Mouse (Mus musculus): ENCODE measurements at regions not wholly inside any gene's neighbourhood (a gene's known extent, or its start where the extent isn't known, plus 50 kb on each side); places are given as distances from the start of the nearest gene placed in this dataset.

GRCm38 (mm10) chr11:24371963-24372362 lies 294.1 kb downstream of the Bcl11a start:
- DNase-seq (ENCODE audit: extremely low read depth, insufficient read length, low spot score), result peak; percentile 7

GRCm38 (mm10) chr11:24372616-24373015 lies 294.8 kb downstream of the Bcl11a start:
- no peak for DNase-seq (ENCODE audit: extremely low read depth, insufficient read length, low spot score)

- DNase-seq (ENCODE audit: extremely low read depth, insufficient read length, low spot score), result no peak
Measured at GRCm38 (mm10) chr11:24373301-24373700, 295.4 kb downstream of the Bcl11a start.

- no peak for DNase-seq (ENCODE audit: extremely low read depth, insufficient read length, low spot score)
Measured at GRCm38 (mm10) chr11:24377530-24377929, 299.7 kb downstream of the Bcl11a start.

GRCm38 (mm10) chr11:24390578-24390977 lies 312.7 kb downstream of the Bcl11a start:
- DNase-seq (ENCODE audit: extremely low read depth, insufficient read length, low spot score), result no peak

GRCm38 (mm10) chr11:24391385-24391784 lies 313.5 kb downstream of the Bcl11a start:
- no peak for DNase-seq (ENCODE audit: extremely low read depth, insufficient read length, low spot score)

- DNase-seq (ENCODE audit: extremely low read depth, insufficient read length, low spot score), result no peak
Measured at GRCm38 (mm10) chr11:24395478-24395877, 317.6 kb downstream of the Bcl11a start.

- DNase-seq (ENCODE audit: extremely low read depth, insufficient read length, low spot score), result no peak
Measured at GRCm38 (mm10) chr11:24396911-24397310, 319.1 kb downstream of the Bcl11a start.

- no peak for DNase-seq (ENCODE audit: extremely low read depth, insufficient read length, low spot score)
Measured at GRCm38 (mm10) chr11:24397710-24398109, 319.9 kb downstream of the Bcl11a start.

- no peak for DNase-seq (ENCODE audit: extremely low read depth, insufficient read length, low spot score)
Measured at GRCm38 (mm10) chr11:24401151-24401550, 323.3 kb downstream of the Bcl11a start.

GRCm38 (mm10) chr11:24402127-24402526 lies 324.3 kb downstream of the Bcl11a start:
- DNase-seq (ENCODE audit: extremely low read depth, insufficient read length, low spot score), result no peak

GRCm38 (mm10) chr11:24414804-24415203 lies 336.9 kb downstream of the Bcl11a start:
- no peak for DNase-seq (ENCODE audit: extremely low read depth, insufficient read length, low spot score)

GRCm38 (mm10) chr11:24422066-24422775 lies 344.4 kb downstream of the Bcl11a start:
- no peak for DNase-seq (ENCODE audit: extremely low read depth, insufficient read length, low spot score)

GRCm38 (mm10) chr11:24423278-24423677 lies 345.4 kb downstream of the Bcl11a start:
- DNase-seq (ENCODE audit: extremely low read depth, insufficient read length, low spot score), result no peak

GRCm38 (mm10) chr11:24426995-24427883 lies 349.4 kb downstream of the Bcl11a start:
- DNase-seq (ENCODE audit: extremely low read depth, insufficient read length, low spot score), result no peak

- no peak for DNase-seq (ENCODE audit: extremely low read depth, insufficient read length, low spot score)
Measured at GRCm38 (mm10) chr11:24448608-24449007, 370.8 kb downstream of the Bcl11a start.

- no peak for DNase-seq (ENCODE audit: extremely low read depth, insufficient read length, low spot score)
Measured at GRCm38 (mm10) chr11:24452267-24452666, 374.4 kb downstream of the Bcl11a start.

- no peak for DNase-seq (ENCODE audit: extremely low read depth, insufficient read length, low spot score)
Measured at GRCm38 (mm10) chr11:24464642-24465041, 386.8 kb downstream of the Bcl11a start.

GRCm38 (mm10) chr11:24467458-24467857 lies 389.6 kb downstream of the Bcl11a start:
- DNase-seq (ENCODE audit: extremely low read depth, insufficient read length, low spot score), result no peak

GRCm38 (mm10) chr11:24470469-24470868 lies 392.6 kb downstream of the Bcl11a start:
- no peak for DNase-seq (ENCODE audit: extremely low read depth, insufficient read length, low spot score)

- no peak for DNase-seq (ENCODE audit: extremely low read depth, insufficient read length, low spot score)
Measured at GRCm38 (mm10) chr11:24472617-24473367, 394.9 kb downstream of the Bcl11a start.
